Mouse (Mus musculus) small intestine, adult 2 months (tissue): ENCODE measurements around the gene Dennd1a. TPM values are rescaled to one million over a fixed set of nuclear protein-coding genes. Genes with fewer than 3 reads are reported as not detected.

Experiments
- H3K27ac ChIP-seq: fragments of 200-500 bp; 2 replicates; pipeline ENCODE4 v1.5.1; 2012; ENCODE audit warnings: low read depth, low read length, control low read depth, inconsistent platforms; ENCODE audit not compliant: insufficient read depth
- H3K27me3 ChIP-seq: fragments of 200-500 bp; 2 replicates; pipeline ENCODE4 v1.6.1; 2012; ENCODE audit warnings: mild to moderate bottlenecking, moderate library complexity, low read length, inconsistent platforms; ENCODE audit not compliant: control insufficient read depth, insufficient read depth
- H3K36me3 ChIP-seq: fragments of 200-500 bp; 2 replicates; pipeline ENCODE4 v1.6.1; 2012; ENCODE audit warnings: mild to moderate bottlenecking, low read length, control low read depth, inconsistent platforms; ENCODE audit not compliant: control insufficient read depth, insufficient read depth
- H3K4me1 ChIP-seq: fragments of 200-500 bp; 2 replicates; pipeline ENCODE4 v1.6.1; 2012; ENCODE audit warnings: low read length, inconsistent platforms, mixed read lengths; ENCODE audit not compliant: control insufficient read depth, insufficient read depth, insufficient read length
- H3K4me3 ChIP-seq: fragments of 200-500 bp; 2 replicates; pipeline ENCODE4 v1.5.1; 2012; ENCODE audit warnings: low read depth, mild to moderate bottlenecking, control low read depth, inconsistent platforms, low read length, moderate library complexity
- CTCF ChIP-seq: fragments of 200-500 bp; IDR thresholded peaks from 2 replicates; pipeline ENCODE4 v1.5.1; 2012; ENCODE audit warnings: low read depth, mild to moderate bottlenecking, control low read depth, inconsistent platforms, low read length, moderate library complexity, mixed read lengths; ENCODE audit not compliant: insufficient replicate concordance, insufficient read length; ENCODE audit errors: extremely low read depth
- POLR2A ChIP-seq: fragments of 200-500 bp; IDR thresholded peaks from 2 replicates; pipeline ENCODE4 v1.6.1; 2012; ENCODE audit warnings: low read depth, mild to moderate bottlenecking, control low read depth, inconsistent platforms, low read length, moderate library complexity
- whole genome bisulfite sequencing: fragments of 180-500 bp; shearing (Covaris S2); methylation state at CpG from one replicate; pipeline ENCODE4 v1.1.7; 2018; 5-methylcytosine and 5-hydroxymethylcytosine counted together
- polyA plus RNA-seq: library from polyadenylated mRNA; depleted of rRNA; stranded (reverse); fragments of >200 nt; gene quantifications from 2 replicates; pipeline ENCODE4 v1.2.3, GENCODE M21; 2012

The Dennd1a gene
- polyA plus RNA-seq, 1 experiment: 8.2 TPM

GRCm38 (mm10) chr2:38051485-38052085 is 235.6 kb downstream of the Dennd1a start:
- no peaks in the 10 kb centered on the region for H3K36me3 ChIP-seq
- no peak overlapping the region for H3K4me3 ChIP-seq
- TF ChIP-seq POLR2A (no peak), CTCF (no peak)
- H3K4me1 ChIP-seq: no peaks in the 10 kb centered on the region
- no peaks in the 10 kb centered on the region for H3K27me3 ChIP-seq
- WGBS: 15% methylated on average over 1 of the region's 1 CpGs
- H3K27ac ChIP-seq: no peak overlapping the region

DNA sequence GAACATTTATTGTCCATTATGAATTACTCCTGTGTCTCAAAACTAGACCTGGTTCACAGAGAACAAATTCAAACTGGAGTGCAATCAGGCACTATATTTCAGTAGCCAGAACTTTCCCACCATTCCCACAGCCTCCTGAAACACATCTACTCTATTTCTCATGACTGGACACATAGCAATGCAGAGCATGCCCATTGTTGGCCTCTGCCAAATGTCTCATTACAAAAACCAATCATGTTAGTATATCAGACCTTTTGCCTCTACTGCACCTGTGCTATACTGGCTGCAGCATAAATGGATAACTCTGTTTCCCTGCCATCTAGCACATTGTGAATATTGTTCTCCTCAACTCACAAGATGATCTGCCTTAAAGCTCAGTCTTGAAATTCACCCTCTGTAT is 238.2 kb downstream of the Dennd1a start:
- Histone ChIP-seq H3K36me3 (no peaks in the 10 kb centered on the region), H3K4me3 (no peak overlapping the region), H3K27me3 (no peaks in the 10 kb centered on the region), H3K27ac (no peak overlapping the region), H3K4me1 (no peaks in the 10 kb centered on the region)
- no peak for TF ChIP-seq CTCF
- no peak for TF ChIP-seq POLR2A

DNA sequence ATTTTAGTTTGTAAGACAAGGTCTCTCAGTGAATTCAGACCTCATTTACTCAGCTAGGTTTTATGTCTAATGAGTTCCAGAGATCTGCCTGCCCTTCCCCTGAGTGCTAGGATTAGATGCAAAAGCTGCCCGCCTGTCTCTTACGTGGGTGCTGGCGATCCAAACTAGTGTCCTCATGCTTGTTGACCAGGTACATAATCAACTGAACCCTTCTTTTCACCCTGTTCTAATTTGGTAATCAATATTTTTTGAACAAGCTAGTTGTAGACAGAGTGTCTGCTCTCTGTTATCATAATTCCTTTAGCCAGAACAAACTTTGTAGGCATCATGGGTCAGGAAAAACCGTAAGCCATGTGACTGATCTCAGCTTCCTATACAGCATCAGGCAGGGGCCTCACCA is 241.9 kb downstream of the Dennd1a start:
- WGBS: 93% methylated on average over 4 of the region's 4 CpGs
- Histone ChIP-seq H3K4me3 (no peak overlapping the region), H3K27ac (no peak overlapping the region), H3K4me1 (no peaks in the 10 kb centered on the region), H3K36me3 (no peaks in the 10 kb centered on the region), H3K27me3 (no peaks in the 10 kb centered on the region)
- TF ChIP-seq CTCF: no peak

DNA sequence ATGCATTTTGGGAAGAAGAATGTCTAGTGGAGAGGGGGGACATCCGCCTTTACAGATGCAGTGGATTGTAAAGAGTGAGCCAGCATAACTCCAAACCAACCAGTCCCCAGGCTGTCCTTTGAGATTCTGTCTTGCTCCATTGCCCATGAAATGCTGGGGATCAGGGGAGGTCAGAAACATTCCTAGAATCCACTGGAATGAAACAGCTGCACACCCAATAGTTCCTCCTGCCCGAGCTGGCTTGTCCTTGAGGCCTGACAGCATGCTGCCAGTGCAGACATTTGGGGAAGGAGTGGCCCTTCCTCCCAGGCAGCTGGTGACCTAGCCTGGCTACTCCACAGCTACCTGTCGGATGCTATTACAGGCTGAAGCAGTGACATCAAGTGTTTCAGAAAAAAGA is 246.3 kb downstream of the Dennd1a start:
- Histone ChIP-seq H3K27ac (no peak overlapping the region), H3K27me3 (no peaks in the 10 kb centered on the region), H3K4me1 (no peaks in the 10 kb centered on the region), H3K36me3 (no peaks in the 10 kb centered on the region), H3K4me3 (no peak overlapping the region)
- TF ChIP-seq POLR2A: no peak
- no peak for TF ChIP-seq CTCF
- WGBS: 77% methylated on average over 3 of the region's 3 CpGs

DNA sequence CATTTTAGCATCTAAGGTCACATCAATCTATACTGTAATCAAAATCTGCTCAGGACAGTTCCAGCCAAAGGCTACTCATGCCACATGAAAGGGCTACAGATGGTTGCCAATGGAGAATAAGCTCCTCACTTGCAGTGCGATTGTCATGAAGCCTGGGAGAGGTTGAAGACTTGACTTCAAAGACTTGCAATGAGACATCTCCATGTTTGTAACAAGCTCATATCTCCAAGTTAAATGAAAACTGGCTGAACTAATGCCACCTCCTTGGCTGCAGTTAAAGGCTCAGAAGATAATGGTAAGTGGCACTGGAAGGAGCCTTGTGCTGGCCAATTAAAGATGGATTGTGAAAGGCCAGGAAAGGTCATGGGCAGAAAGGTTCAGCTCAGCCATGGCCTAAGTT is 247.6 kb downstream of the Dennd1a start:
- TF ChIP-seq CTCF: no peak
- no peak for TF ChIP-seq POLR2A
- Histone ChIP-seq H3K27me3 (no peaks in the 10 kb centered on the region), H3K4me3 (no peak overlapping the region), H3K36me3 (no peaks in the 10 kb centered on the region), H3K27ac (no peak overlapping the region), H3K4me1 (no peaks in the 10 kb centered on the region)
- WGBS: 98% methylated on average over 1 of the region's 1 CpGs

- no peaks in the 10 kb centered on the region for H3K27me3 ChIP-seq
- no peak overlapping the region for H3K4me3 ChIP-seq
- TF ChIP-seq CTCF: no peak
- TF ChIP-seq POLR2A: no peak
- H3K4me1 ChIP-seq: no peaks in the 10 kb centered on the region
- WGBS: 93% methylated on average over 3 of the region's 3 CpGs
- no peak overlapping the region for H3K27ac ChIP-seq
- no peaks in the 10 kb centered on the region for H3K36me3 ChIP-seq
Measured at GRCm38 (mm10) chr2:38028317-38028716, 258.9 kb downstream of the Dennd1a start.

DNA sequence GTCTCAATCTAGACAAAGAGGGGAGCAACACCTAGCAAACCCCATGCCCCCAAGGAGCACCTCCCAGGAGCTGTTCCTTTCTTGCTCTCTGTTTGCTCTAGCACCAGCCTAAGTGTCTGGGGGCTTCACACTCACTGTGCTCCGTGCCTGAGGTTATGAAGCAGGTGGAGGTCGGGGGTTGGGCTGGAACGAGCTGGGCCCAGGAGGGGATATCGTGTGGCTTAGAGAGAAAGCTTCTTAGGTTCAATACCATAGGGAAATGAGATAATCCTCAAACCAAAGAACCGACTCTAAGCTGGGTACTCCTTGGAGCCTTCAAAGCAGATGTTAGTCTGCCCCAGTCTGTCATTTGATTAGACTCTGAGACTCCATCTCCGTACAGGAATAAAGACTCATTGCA is 261.6 kb downstream of the Dennd1a start:
- Histone ChIP-seq H3K4me1 (no peaks in the 10 kb centered on the region), H3K27ac (no peak overlapping the region), H3K27me3 (no peaks in the 10 kb centered on the region), H3K4me3 (no peak overlapping the region), H3K36me3 (0 out of 2 replicates have a peak, but pooled peaks cover 2% of the 10 kb centered on the region)
- 86% methylated on average over 6 of the region's 6 CpGs for WGBS
- no peak for TF ChIP-seq CTCF
- no peak for TF ChIP-seq POLR2A

DNA sequence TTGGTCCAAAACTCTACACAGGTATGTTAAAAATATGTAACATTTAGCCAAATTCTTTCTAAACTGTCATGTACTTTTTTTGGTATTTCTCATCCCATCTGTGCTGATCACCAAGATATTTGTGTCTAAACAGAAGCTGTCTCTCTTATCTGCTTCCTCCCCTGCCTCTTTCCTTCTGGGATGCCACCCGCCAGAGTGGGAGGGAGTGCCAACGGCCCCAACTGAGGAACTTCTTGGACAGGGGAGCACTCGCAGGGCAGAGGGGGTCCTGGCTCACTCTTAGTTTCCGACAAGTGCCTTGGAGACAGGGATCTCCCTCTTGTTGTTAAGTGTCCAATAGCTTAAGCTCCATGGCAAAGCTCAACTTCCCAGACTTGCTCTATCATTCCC is 263.5 kb downstream of the Dennd1a start:
- Histone ChIP-seq H3K4me1 (no peaks in the 10 kb centered on the region), H3K4me3 (no peak overlapping the region), H3K27ac (no peak overlapping the region), H3K27me3 (no peaks in the 10 kb centered on the region), H3K36me3 (0 out of 2 replicates have a peak, but pooled peaks cover 2% of the 10 kb centered on the region)
- TF ChIP-seq CTCF: no peak
- TF ChIP-seq POLR2A: no peak
- 85% methylated on average over 4 of the region's 4 CpGs for WGBS
